Mouse (Mus musculus): ENCODE measurements at regions not wholly inside any gene's neighbourhood (a gene's known extent, or its start where the extent isn't known, plus 50 kb on each side); places are given as distances from the start of the nearest gene placed in this dataset.

- no peak for DNase-seq (ENCODE audit: low read depth in 2 of 2, low spot score in 2 of 2)
These were observed 419.9 kb upstream of the Mctp2 start for GRCm38 (mm10) chr7:72726214-72726854.

- no peak for DNase-seq (ENCODE audit: low read depth in 2 of 2, low spot score in 2 of 2)
These were observed 431.4 kb upstream of the Mctp2 start for GRCm38 (mm10) chr7:72737792-72738191.

GRCm38 (mm10) chr7:72738324-72738944 is 432.0 kb upstream of the Mctp2 start:
- DNase-seq (ENCODE audit: low read depth in 2 of 2, low spot score in 2 of 2), result no peak

- no peak for DNase-seq (ENCODE audit: low read depth in 2 of 2, low spot score in 2 of 2)
These were observed 436.0 kb upstream of the Mctp2 start for GRCm38 (mm10) chr7:72742376-72742775.

DNA sequence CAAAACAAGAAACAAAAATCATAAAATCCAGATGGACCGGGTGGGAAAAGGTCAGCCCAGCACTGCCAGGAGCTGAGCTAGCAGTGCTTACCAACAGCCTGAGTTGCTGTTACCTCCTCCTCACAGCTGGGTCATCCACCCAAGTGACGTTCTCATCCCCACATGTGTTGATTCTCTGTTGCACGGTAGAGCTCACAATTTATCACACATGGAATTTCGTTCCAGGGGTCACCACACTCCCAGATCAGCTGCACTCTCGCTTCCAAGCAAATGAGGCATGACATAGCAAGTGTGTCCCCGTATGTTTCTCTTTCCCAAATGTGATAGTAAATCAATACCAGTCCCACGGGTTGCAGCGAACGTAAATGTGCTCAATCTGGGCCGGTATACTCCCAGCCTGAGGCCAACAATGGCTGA is 445.1 kb upstream of the Mctp2 start:
- DNase-seq (ENCODE audit: low read depth in 2 of 2, low spot score in 2 of 2), result no peak

- no peak for DNase-seq (ENCODE audit: low read depth in 2 of 2, low spot score in 2 of 2)
These were observed 446.7 kb upstream of the Mctp2 start for GRCm38 (mm10) chr7:72753053-72753559.

GRCm38 (mm10) chr7:72762711-72763110 is 456.3 kb upstream of the Mctp2 start:
- DNase-seq (ENCODE audit: low read depth in 2 of 2, low spot score in 2 of 2), result no peak

DNA sequence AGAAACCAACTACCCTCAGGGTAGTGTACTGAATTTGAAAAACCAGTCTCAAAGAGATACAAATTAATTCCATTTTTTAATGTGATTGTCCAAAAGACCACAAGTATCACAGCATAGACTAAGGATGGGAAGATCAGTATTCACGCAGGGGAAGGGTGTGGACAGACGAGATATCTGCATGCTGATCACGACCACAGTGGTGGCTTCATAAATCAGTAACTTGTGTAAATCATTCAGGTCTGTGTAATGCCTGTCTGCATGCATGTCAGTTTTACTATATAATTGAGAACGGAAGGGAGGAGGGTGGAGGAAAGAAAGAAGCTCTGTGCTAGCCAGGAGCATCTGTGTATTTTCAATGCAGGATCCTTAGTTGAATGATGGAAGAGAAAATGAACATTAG is 462.3 kb upstream of the Mctp2 start:
- no peak for DNase-seq (ENCODE audit: low read depth in 2 of 2, low spot score in 2 of 2)

DNA sequence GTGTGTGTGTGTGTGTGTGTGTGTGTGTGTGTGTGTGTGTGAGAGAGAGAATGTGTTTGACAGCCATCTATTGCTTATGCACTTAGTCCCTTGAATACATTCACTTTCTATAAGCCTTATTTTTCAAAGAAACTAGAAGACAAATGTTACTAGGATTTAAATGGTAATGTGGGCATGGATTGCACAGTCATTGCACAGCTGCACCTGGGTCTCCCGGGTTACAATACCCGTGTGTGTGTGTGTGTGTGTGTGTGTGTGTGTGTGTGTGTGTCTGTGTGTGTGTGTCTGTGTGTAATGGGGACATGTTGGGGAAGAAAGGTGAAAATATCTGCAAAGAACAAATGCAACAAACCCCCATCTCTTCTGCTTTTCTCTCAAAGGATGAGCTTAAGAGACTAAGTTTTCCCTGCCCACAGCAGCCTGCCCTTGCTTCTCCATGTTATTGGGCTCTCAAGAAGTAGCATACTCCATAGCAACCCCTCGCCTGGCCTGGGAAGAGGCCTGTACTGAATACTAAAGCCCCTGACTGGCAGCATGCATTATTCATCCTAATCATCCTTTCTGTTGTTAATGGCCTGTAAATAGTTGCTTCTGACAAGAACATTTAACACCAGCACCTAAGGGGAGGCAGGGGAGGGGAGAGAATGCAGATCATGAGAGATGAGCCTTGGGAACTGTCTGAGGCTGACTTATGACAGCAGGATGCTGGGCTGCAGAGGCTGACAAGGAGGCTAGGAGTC is 467.8 kb upstream of the Mctp2 start:
- no peak for DNase-seq (ENCODE audit: low read depth in 2 of 2, low spot score in 2 of 2)

DNA sequence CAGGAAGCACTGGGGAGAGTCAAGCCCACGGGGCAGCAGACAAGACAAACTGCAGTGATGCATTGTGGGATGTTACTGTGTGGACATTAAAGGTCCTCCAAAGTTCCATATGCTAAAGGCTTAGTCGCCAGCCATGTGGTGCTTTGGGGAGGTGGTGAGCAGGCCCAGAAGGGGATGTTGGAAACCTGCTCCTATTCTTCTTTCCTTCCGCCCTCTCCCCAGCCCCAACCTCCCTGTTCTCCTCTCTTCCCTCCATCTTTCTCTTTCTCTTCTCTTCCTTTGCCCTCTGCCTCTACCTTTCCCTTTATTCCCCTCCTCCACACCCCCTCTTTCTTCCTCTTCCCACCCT is 468.3 kb upstream of the Mctp2 start:
- DNase-seq (ENCODE audit: low read depth in 2 of 2, low spot score in 2 of 2), result no peak

GRCm38 (mm10) chr7:72787306-72787705 is 480.9 kb upstream of the Mctp2 start:
- no peak for DNase-seq (ENCODE audit: low read depth in 2 of 2, low spot score in 2 of 2)

- no peak for DNase-seq (ENCODE audit: low read depth in 2 of 2, low spot score in 2 of 2)
These were observed 481.9 kb upstream of the Mctp2 start for GRCm38 (mm10) chr7:72788261-72788660.

- no peak for DNase-seq (ENCODE audit: low read depth in 2 of 2, low spot score in 2 of 2)
These were observed 515.7 kb upstream of the Mctp2 start for GRCm38 (mm10) chr7:72822142-72822541.

GRCm38 (mm10) chr7:72826597-72826996 is 520.2 kb upstream of the Mctp2 start:
- no peak for DNase-seq (ENCODE audit: low read depth in 2 of 2, low spot score in 2 of 2)

GRCm38 (mm10) chr7:72835423-72835822 is 529.0 kb upstream of the Mctp2 start:
- no peak for DNase-seq (ENCODE audit: low read depth in 2 of 2, low spot score in 2 of 2)

- DNase-seq (ENCODE audit: low read depth in 2 of 2, low spot score in 2 of 2), result no peak
These were observed 529.6 kb upstream of the Mctp2 start for GRCm38 (mm10) chr7:72836026-72836425.

GRCm38 (mm10) chr7:72836457-72836985 is 530.1 kb upstream of the Mctp2 start:
- DNase-seq (ENCODE audit: low read depth in 2 of 2, low spot score in 2 of 2), result no peak

DNA sequence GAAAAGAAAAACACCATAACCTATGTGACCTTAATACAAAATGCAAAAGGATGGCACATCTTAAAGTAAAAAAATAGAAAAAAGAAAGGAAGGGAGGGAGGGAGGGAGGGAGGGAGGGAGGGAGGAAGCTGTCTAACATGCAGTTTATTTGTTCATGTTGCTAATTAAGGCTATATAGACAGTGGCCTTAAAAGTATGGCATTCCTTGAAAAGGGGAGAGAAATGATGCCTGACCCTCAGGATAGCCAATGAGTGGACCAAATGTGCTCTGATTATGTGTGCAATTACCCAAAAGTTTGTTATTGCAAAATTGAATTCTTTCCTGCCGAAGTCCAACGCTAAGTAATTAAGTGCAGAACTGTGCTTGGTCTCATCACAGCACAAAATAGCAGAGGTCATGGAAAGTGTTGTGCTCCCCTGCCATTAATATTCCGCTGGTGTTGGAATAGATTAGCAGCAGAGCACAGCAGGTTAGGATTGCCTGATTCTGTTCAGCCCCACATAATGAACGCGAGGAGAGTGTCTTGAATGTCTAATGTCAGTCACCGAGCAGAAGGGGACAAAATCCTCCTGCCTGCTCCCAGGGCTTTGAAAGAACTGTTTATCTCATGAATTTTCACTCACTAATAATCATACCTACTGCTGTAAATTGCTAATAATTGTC is 531.7 kb upstream of the Mctp2 start:
- no peak for DNase-seq (ENCODE audit: low read depth in 2 of 2, low spot score in 2 of 2)

GRCm38 (mm10) chr7:72851346-72851745 is 524.0 kb upstream of the Rgma start:
- DNase-seq (ENCODE audit: low read depth in 2 of 2, low spot score in 2 of 2), result no peak

DNA sequence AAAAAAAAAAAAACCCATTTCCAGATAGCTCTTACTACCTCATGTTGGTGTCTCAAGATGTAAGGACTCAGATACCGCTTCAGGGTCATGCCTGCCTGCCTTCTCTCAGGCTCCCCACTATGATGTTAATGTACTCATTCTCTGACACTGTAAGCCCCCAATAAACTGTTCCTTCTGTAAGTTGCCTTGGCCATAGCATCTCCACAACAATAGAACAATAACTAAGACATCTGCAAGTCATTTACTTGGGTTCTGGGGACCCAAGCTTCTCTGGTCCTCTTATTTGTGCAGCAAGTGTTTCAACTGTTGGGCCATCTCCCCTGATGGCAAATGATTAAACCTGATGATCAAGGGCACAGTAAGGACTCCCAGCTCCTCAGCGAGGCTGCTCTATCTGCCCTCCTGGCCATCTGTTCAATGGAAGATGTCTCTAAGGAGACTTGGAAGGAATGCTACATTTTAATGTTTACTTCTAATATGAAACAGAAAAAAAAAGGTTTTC is 520.8 kb upstream of the Rgma start:
- DNase-seq (ENCODE audit: low read depth in 2 of 2, low spot score in 2 of 2), result no peak

Measured in CD8-positive naive resting alpha-beta T cell, adult 2 months (primary cell).